Mouse (Mus musculus) spleen, adult 2 months (tissue): ENCODE data around the gene Ddx42.

Experiments
- CTCF ChIP-seq: fragments of 200-500 bp; IDR thresholded peaks from 2 replicates; pipeline ENCODE4 v1.5.1; 2011; ENCODE audit warnings: mild to moderate bottlenecking, inconsistent platforms; ENCODE audit not compliant: insufficient read depth, insufficient read length, insufficient replicate concordance; ENCODE audit errors: extremely low read depth
- POLR2A ChIP-seq: fragments of 200-500 bp; IDR thresholded peaks from 2 replicates; pipeline ENCODE4 v1.6.1; 2011; ENCODE audit warnings: low read depth, low read length, inconsistent platforms

DNA sequence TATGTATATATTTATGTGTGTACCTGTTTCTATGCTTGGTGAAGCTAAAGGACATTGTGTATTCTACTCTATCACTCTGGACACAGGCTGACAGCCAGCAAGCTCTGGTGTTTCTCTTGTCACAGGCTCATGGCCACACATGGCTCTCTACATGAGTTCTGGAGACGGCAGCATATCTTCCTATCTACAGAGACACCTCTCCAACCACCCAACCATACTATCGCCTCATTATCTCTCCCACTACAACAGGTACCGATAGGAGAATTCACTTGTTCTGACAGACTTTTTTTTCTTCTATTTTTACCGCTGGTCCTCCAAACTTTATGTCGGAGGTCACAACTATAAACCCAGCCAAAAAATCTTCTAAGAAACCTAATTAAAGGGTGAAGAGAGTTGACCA, 24.5 kb upstream of the Ddx42 start:
- TF ChIP-seq POLR2A, result no peak
- no peak for TF ChIP-seq CTCF
